Mouse (Mus musculus): ENCODE data around the gene Stx18. TPM values are rescaled to one million over a fixed set of nuclear protein-coding genes. Genes with fewer than 3 reads are reported as not detected.

Gene Stx18
- total and polyA plus RNA-seq, 2 experiments from 2014 or later, result 25.2 to 31.8 TPM

DNA sequence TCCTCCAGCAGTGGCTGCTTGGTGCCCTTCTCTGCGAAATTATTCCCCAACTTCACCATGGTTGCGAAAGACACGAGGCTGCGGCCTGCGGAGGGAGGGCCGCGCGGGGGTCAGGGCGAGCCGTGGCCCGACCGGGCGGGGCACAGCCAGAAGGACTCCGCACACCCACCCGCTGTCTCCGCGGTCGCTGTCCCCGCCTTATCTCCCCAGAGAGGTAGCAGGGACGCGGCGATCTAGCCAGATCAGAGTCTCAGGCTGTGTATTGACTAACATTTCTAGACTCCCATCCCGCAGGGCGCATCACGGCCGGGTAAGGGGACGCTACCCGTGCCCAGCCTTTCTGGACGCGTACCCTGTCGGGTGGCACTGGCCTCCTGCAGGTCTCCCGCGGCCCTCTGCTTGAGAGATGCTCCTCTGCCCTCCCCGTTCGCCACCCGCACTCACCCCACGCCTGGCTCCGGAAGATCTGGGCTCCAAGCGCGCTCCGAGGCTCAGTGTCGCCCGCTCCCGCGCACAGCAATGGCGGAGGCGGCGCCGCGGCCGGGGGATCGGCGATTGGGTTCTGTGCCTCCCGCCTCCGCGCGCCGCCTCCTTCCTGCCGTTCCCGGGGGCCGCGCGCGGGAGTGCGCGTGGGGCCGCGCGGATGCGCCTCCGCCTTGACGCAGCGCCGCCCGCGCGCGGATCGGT is 120.5 kb downstream of the Stx18 start:
- Histone ChIP-seq H3K4me2 (ENCODE audit: low read depth, low read length) (peak overlapping the region; percentile 85), H3K27ac (peak overlapping the region; percentile 97), H3K36me3 (ENCODE audit: insufficient read depth, low read length) (peaks cover 25% of the 10 kb centered on the region), H3K9me3 (ENCODE audit: low read length) (no peaks in the 10 kb centered on the region), H3K4me3 (ENCODE audit: low read length) (peak overlapping the region; percentile 75), H3K27me3 (ENCODE audit: insufficient read depth, low read length) (no peaks in the 10 kb centered on the region), H3K4me1 (ENCODE audit: insufficient read depth, low read length) (peaks cover 24% of the 10 kb centered on the region), H3K9ac (replicated peaks; ENCODE audit: low read length) (peak overlapping the region; percentile 97)
- TF ChIP-seq CTCF (IDR thresholded peaks at IDR 0.05; ENCODE audit: low read depth), result no peak
- WGBS, result under 1% methylated on average over 71 of the region's 79 CpGs
- DNase-seq (ENCODE audit: low spot score) (peak; percentile 96), ATAC-seq (peak; percentile 86)

GRCm38 (mm10) chr5:38159634-38160413 is 121.3 kb downstream of the Stx18 start, which contains the start of gene Nsg1:
Gene Nsg1 (minus strand): TSS chr5:38159907.
- peak within 1 kb of the TSS; percentile 75 for H3K4me3 ChIP-seq (ENCODE audit: low read length)
- H3K27ac ChIP-seq, result peak within 1 kb of the TSS; percentile 97
- no peaks in the 10 kb centered on the region for H3K27me3 ChIP-seq (ENCODE audit: insufficient read depth, low read length)
- no peaks in the 10 kb centered on the region for H3K9me3 ChIP-seq (ENCODE audit: low read length)
- H3K4me2 ChIP-seq (ENCODE audit: low read depth, low read length), result peak within 1 kb of the TSS; percentile 85
- H3K9ac ChIP-seq (replicated peaks; ENCODE audit: low read length), result peak within 1 kb of the TSS; percentile 97
- H3K36me3 ChIP-seq (ENCODE audit: insufficient read depth, low read length), result peaks cover 17% of the 10 kb centered on the region
- peak; percentile 49 for DNase-seq (ENCODE audit: low spot score)
- 9% methylated on average over 34 of the region's 35 CpGs for WGBS
- TF ChIP-seq CTCF (IDR thresholded peaks at IDR 0.05; ENCODE audit: low read depth), result peak; percentile 17; the same call in 1 of the 2 replicates
- H3K4me1 ChIP-seq (ENCODE audit: insufficient read depth, low read length), result peaks cover 17% of the 10 kb centered on the region
- peak; percentile 39 for ATAC-seq

GRCm38 (mm10) chr5:38168497-38168896 is 130.0 kb downstream of the Stx18 start:
- WGBS, result 56% methylated on average over 11 of the region's 11 CpGs
- no peak for DNase-seq (ENCODE audit: low spot score)
- no peak for TF ChIP-seq CTCF (IDR thresholded peaks at IDR 0.05; ENCODE audit: low read depth)

DNA sequence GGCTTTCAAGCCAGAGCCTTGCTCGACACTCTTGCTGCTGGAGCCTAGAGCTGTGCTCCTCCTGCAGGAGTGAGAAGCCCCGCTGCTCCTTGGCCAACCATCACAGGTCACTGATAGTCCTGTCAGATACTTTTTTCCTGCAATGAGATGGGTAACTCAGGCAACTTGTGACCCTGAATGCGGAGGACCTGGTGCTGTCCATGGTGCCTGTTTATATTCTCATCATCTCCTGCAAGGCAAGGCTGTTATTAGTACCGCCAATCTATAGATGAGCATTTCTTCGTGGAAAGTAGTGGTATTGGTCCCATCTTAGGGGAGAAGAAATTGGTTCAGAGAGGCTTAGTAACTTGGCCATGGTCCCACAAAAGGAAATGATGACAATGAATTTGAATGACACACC is 135.2 kb downstream of the Stx18 start:
- no peaks in the 10 kb centered on the region for H3K9me3 ChIP-seq (ENCODE audit: low read length)
- no peaks in the 10 kb centered on the region for H3K4me1 ChIP-seq (ENCODE audit: insufficient read depth, low read length)
- no peak overlapping the region for H3K4me3 ChIP-seq (ENCODE audit: low read length)
- H3K4me2 ChIP-seq (ENCODE audit: low read depth, low read length), result no peak overlapping the region
- TF ChIP-seq CTCF (IDR thresholded peaks at IDR 0.05; ENCODE audit: low read depth), result no peak
- H3K27ac ChIP-seq, result no peak overlapping the region
- ATAC-seq (no peak), DNase-seq (ENCODE audit: low spot score) (no peak)
- no peak overlapping the region for H3K9ac ChIP-seq (replicated peaks; ENCODE audit: low read length)
- WGBS, result 62% methylated on average over 5 of the region's 5 CpGs
- no peaks in the 10 kb centered on the region for H3K27me3 ChIP-seq (ENCODE audit: insufficient read depth, low read length)
- no peaks in the 10 kb centered on the region for H3K36me3 ChIP-seq (ENCODE audit: insufficient read depth, low read length)

More at GRCm38 (mm10) chr5:38168497-38168896, 130.0 kb downstream of the Stx18 start:
- peak; percentile 54; the same call in 1 of the 2 replicates for ATAC-seq
- Histone ChIP-seq H3K9ac (replicated peaks; ENCODE audit: low read length) (no peak overlapping the region), H3K36me3 (ENCODE audit: insufficient read depth, low read length) (no peaks in the 10 kb centered on the region), H3K9me3 (ENCODE audit: low read length) (no peaks in the 10 kb centered on the region), H3K27ac (no peak overlapping the region), H3K4me1 (ENCODE audit: insufficient read depth, low read length) (no peaks in the 10 kb centered on the region), H3K27me3 (ENCODE audit: insufficient read depth, low read length) (no peaks in the 10 kb centered on the region), H3K4me2 (ENCODE audit: low read depth, low read length) (no peak overlapping the region), H3K4me3 (ENCODE audit: low read length) (no peak overlapping the region)

DNA sequence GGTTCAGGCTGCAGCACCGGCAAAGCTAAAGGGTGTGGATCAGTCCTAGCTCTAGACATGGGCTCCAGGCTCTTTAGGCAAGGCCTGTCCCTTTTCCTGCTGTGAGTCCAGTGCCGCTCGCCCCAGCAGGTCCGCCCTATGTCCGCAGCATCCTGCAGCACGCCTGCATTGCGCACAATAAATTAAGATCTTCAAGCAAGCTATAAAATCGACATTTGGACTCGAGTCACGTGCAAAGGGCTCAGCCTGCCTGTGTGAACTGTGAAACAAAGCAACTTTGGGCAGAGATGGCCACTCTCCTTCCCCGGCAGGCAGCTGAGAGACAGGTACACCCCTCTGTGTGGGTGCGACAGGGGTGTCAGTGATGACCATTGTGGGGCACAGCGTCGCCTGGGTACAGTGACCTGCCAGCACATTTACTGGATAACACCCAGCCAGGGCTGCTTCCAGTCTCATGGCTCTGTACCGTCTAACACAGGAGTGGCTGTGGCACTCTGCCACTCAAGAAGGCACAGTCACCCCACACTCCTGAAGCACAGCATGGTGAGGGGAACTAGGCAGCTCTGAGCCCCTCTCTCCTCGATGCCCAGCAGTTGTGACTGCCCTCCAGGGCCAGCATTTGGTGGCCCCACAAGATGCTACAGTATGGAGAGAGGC is 135.8 kb downstream of the Stx18 start:
- H3K9ac ChIP-seq (replicated peaks; ENCODE audit: low read length), result no peak overlapping the region
- no peaks in the 10 kb centered on the region for H3K36me3 ChIP-seq (ENCODE audit: insufficient read depth, low read length)
- no peaks in the 10 kb centered on the region for H3K27me3 ChIP-seq (ENCODE audit: insufficient read depth, low read length)
- no peaks in the 10 kb centered on the region for H3K4me1 ChIP-seq (ENCODE audit: insufficient read depth, low read length)
- H3K4me2 ChIP-seq (ENCODE audit: low read depth, low read length), result no peak overlapping the region
- TF ChIP-seq CTCF (IDR thresholded peaks at IDR 0.05; ENCODE audit: low read depth), result no peak
- 71% methylated on average over 16 of the region's 16 CpGs for WGBS
- no peak overlapping the region for H3K27ac ChIP-seq
- H3K9me3 ChIP-seq (ENCODE audit: low read length), result no peaks in the 10 kb centered on the region
- ATAC-seq (no peak), DNase-seq (ENCODE audit: low spot score) (no peak)
- no peak overlapping the region for H3K4me3 ChIP-seq (ENCODE audit: low read length)

GRCm38 (mm10) chr5:38184688-38185285 is 146.2 kb downstream of the Stx18 start:
- DNase-seq (ENCODE audit: low spot score) (no peak), ATAC-seq (no peak)
- Histone ChIP-seq H3K4me2 (ENCODE audit: low read depth, low read length) (no peak overlapping the region), H3K36me3 (ENCODE audit: insufficient read depth, low read length) (no peaks in the 10 kb centered on the region), H3K27me3 (ENCODE audit: insufficient read depth, low read length) (no peaks in the 10 kb centered on the region), H3K9me3 (ENCODE audit: low read length) (no peaks in the 10 kb centered on the region), H3K4me1 (ENCODE audit: insufficient read depth, low read length) (no peaks in the 10 kb centered on the region), H3K9ac (replicated peaks; ENCODE audit: low read length) (no peak overlapping the region), H3K4me3 (ENCODE audit: low read length) (no peak overlapping the region), H3K27ac (no peak overlapping the region)
- no peak for TF ChIP-seq CTCF (IDR thresholded peaks at IDR 0.05; ENCODE audit: low read depth)
- 86% methylated on average over 6 of the region's 6 CpGs for WGBS
